Mouse (Mus musculus): ENCODE data around the gene Oprm1. TPM values are rescaled to one million over a fixed set of nuclear protein-coding genes. Genes with fewer than 3 reads are reported as not detected.
"Not testable (repeated sequence)": the region's sequence is repeated elsewhere in the genome, so short reads cannot be mapped to it uniquely, and the experiment has no call there.

Oprm1 gene
- polyA plus RNA-seq, 1 experiment from 2014 or later, result 0.62 TPM

DNA sequence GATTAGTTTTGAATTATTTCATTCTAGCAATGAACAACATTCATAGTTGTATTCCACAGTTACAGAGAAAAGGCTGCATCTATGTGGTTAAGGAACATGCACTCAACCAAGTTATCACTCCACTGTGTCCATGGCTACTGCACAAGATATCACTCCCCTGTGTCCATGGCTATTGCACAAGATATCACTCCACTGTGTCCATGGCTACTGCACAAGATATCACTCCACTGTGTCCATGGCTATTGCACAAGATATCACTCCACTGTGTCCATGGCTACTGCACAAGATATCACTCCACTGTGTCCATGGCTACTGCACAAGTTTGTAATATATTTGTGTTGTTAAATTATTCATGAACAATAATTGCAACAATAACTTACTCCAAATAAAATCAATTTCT lies 245.6 kb downstream of the Oprm1 start:
- not testable (repeated sequence) for ATAC-seq; H3K9me3 ChIP-seq (replicated peaks; ENCODE audit: control insufficient read depth, low read length); H3K27ac ChIP-seq (ENCODE audit: low read depth, low read length); H3K4me1 ChIP-seq (ENCODE audit: control insufficient read depth, insufficient read depth, low read length); H3K4me3 ChIP-seq (ENCODE audit: low read depth, low read length); H3K27me3 ChIP-seq (replicated peaks; ENCODE audit: control insufficient read depth, insufficient read depth, low read length); H3K9ac ChIP-seq (ENCODE audit: low read length); H3K36me3 ChIP-seq (ENCODE audit: control insufficient read depth, insufficient read depth, low read length); DNase-seq (ENCODE audit: low spot score); H3K4me2 ChIP-seq (ENCODE audit: low read length)

GRCm38 (mm10) chr10:7004980-7005538 lies 246.8 kb downstream of the Oprm1 start:
- H3K4me1 ChIP-seq (ENCODE audit: control insufficient read depth, insufficient read depth, low read length), result no peaks in the 10 kb centered on the region
- no peak for ATAC-seq
- H3K9me3 ChIP-seq (replicated peaks; ENCODE audit: control insufficient read depth, low read length), result no peaks in the 10 kb centered on the region
- no peak overlapping the region for H3K9ac ChIP-seq (ENCODE audit: low read length)
- no peak overlapping the region for H3K27ac ChIP-seq (ENCODE audit: low read depth, low read length)
- no peak for DNase-seq (ENCODE audit: low spot score)
- no peak overlapping the region for H3K4me3 ChIP-seq (ENCODE audit: low read depth, low read length)
- WGBS, result 26% methylated on average over 5 of the region's 5 CpGs
- no peaks in the 10 kb centered on the region for H3K36me3 ChIP-seq (ENCODE audit: control insufficient read depth, insufficient read depth, low read length)
- no peak overlapping the region for H3K4me2 ChIP-seq (ENCODE audit: low read length)
- no peaks in the 10 kb centered on the region for H3K27me3 ChIP-seq (replicated peaks; ENCODE audit: control insufficient read depth, insufficient read depth, low read length)

- 85% methylated on average over 8 of the region's 8 CpGs for WGBS
Observed at GRCm38 (mm10) chr10:7010543-7010942, 252.2 kb downstream of the Oprm1 start.

DNA sequence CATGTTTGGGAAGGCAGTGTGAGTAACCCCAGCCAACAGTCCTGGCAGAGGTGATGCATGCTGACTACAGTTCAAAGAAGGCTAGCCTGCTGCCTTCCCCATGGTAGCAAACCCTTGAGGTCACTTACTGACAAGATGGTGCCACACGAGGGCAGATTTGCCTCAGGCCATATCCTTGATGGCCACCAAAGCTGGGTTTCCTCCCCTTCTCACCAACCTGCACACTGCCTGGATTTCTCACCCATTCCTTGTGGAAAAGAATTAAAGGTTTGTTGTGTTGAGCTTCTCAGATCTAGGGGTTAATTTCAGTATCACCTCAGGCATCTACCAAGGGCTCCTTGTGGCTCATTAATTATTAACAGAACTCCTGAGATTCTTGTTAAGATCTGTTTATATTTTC lies 256.9 kb downstream of the Oprm1 start:
- no peak for ATAC-seq
- DNase-seq (ENCODE audit: low spot score), result no peak
- no peak overlapping the region for H3K27ac ChIP-seq (ENCODE audit: low read depth, low read length)
- H3K4me3 ChIP-seq (ENCODE audit: low read depth, low read length), result no peak overlapping the region
- H3K9me3 ChIP-seq (replicated peaks; ENCODE audit: control insufficient read depth, low read length), result no peaks in the 10 kb centered on the region
- no peaks in the 10 kb centered on the region for H3K4me1 ChIP-seq (ENCODE audit: control insufficient read depth, insufficient read depth, low read length)
- H3K9ac ChIP-seq (ENCODE audit: low read length), result no peak overlapping the region
- WGBS, result 46% methylated on average over 1 of the region's 1 CpGs
- no peaks in the 10 kb centered on the region for H3K27me3 ChIP-seq (replicated peaks; ENCODE audit: control insufficient read depth, insufficient read depth, low read length)
- no peak overlapping the region for H3K4me2 ChIP-seq (ENCODE audit: low read length)
- H3K36me3 ChIP-seq (ENCODE audit: control insufficient read depth, insufficient read depth, low read length), result no peaks in the 10 kb centered on the region

More at GRCm38 (mm10) chr10:7010543-7010942, 252.2 kb downstream of the Oprm1 start:
- Histone ChIP-seq H3K9me3 (replicated peaks; ENCODE audit: control insufficient read depth, low read length) (no peaks in the 10 kb centered on the region), H3K4me3 (ENCODE audit: low read depth, low read length) (no peak overlapping the region), H3K27me3 (replicated peaks; ENCODE audit: control insufficient read depth, insufficient read depth, low read length) (no peaks in the 10 kb centered on the region), H3K4me2 (ENCODE audit: low read length) (no peak overlapping the region), H3K27ac (ENCODE audit: low read depth, low read length) (no peak overlapping the region), H3K4me1 (ENCODE audit: control insufficient read depth, insufficient read depth, low read length) (no peaks in the 10 kb centered on the region), H3K36me3 (ENCODE audit: control insufficient read depth, insufficient read depth, low read length) (no peaks in the 10 kb centered on the region), H3K9ac (ENCODE audit: low read length) (no peak overlapping the region)
- DNase-seq (ENCODE audit: low spot score), result no peak
- no peak for ATAC-seq

DNA sequence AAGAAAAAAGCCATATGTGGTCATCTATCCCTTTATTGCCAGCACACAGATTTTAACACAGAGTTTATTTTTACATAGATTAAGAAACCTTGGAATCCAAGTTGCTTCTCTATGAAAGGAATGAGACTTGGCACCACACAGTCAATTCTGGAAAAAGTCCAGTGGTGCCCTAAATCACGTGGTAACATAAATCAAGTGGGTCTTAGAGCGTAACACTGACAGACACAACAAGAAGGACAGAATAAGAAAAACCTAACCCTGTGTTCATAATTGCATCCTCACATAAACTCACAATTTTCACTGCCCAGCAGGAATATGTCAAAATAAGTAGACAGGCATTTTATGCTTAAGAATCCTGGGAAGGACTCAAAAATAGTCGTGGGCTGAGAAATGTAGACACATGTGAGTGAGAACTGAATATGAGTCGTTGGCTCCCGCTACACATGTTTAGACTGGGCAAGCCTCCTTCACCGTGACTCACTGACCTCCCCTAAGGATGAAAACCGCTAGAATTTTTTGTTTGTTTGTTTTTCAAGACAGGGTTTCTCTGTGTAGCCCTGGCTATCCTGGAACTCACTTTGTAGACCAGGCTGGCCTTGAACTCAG lies 261.6 kb downstream of the Oprm1 start:
- Histone ChIP-seq H3K4me2 (ENCODE audit: low read length) (no peak overlapping the region), H3K27ac (ENCODE audit: low read depth, low read length) (no peak overlapping the region), H3K9ac (ENCODE audit: low read length) (no peak overlapping the region), H3K9me3 (replicated peaks; ENCODE audit: control insufficient read depth, low read length) (no peaks in the 10 kb centered on the region), H3K4me1 (ENCODE audit: control insufficient read depth, insufficient read depth, low read length) (no peaks in the 10 kb centered on the region), H3K27me3 (replicated peaks; ENCODE audit: control insufficient read depth, insufficient read depth, low read length) (no peaks in the 10 kb centered on the region), H3K36me3 (ENCODE audit: control insufficient read depth, insufficient read depth, low read length) (no peaks in the 10 kb centered on the region), H3K4me3 (ENCODE audit: low read depth, low read length) (no peak overlapping the region)
- ATAC-seq, result no peak
- DNase-seq (ENCODE audit: low spot score), result no peak
- WGBS, result 81% methylated on average over 7 of the region's 7 CpGs

DNA sequence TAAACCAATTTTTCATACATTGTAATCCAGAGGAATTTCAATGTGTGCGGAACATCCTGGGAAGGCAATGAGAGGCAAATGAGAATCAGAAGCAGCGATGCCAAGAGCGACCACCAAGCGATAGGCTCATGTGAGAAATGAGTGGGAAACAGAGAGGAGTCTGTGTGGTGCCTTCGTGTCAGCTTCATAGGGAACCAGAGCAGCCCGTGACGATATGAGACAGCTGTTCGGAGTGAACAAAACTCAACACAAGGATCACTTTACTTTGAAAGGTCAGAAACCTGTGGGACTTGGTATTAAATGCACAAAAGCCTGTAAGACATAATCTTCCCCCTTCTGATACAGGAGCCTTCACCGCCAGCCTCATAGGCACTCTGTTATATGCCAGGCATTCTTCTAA lies 262.2 kb downstream of the Oprm1 start:
- H3K4me1 ChIP-seq (ENCODE audit: control insufficient read depth, insufficient read depth, low read length), result no peaks in the 10 kb centered on the region
- H3K4me2 ChIP-seq (ENCODE audit: low read length), result no peak overlapping the region
- H3K27me3 ChIP-seq (replicated peaks; ENCODE audit: control insufficient read depth, insufficient read depth, low read length), result no peaks in the 10 kb centered on the region
- no peaks in the 10 kb centered on the region for H3K9me3 ChIP-seq (replicated peaks; ENCODE audit: control insufficient read depth, low read length)
- DNase-seq (ENCODE audit: low spot score) (no peak), ATAC-seq (no peak)
- no peak overlapping the region for H3K4me3 ChIP-seq (ENCODE audit: low read depth, low read length)
- H3K36me3 ChIP-seq (ENCODE audit: control insufficient read depth, insufficient read depth, low read length), result no peaks in the 10 kb centered on the region
- H3K27ac ChIP-seq (ENCODE audit: low read depth, low read length), result no peak overlapping the region
- H3K9ac ChIP-seq (ENCODE audit: low read length), result no peak overlapping the region
- 94% methylated on average over 9 of the region's 9 CpGs for WGBS

GRCm38 (mm10) chr10:7025028-7025427 lies 266.7 kb downstream of the Oprm1 start:
- Histone ChIP-seq H3K27me3 (replicated peaks; ENCODE audit: control insufficient read depth, insufficient read depth, low read length) (no peaks in the 10 kb centered on the region), H3K9ac (ENCODE audit: low read length) (no peak overlapping the region), H3K27ac (ENCODE audit: low read depth, low read length) (no peak overlapping the region), H3K4me1 (ENCODE audit: control insufficient read depth, insufficient read depth, low read length) (no peaks in the 10 kb centered on the region), H3K9me3 (replicated peaks; ENCODE audit: control insufficient read depth, low read length) (no peaks in the 10 kb centered on the region), H3K36me3 (ENCODE audit: control insufficient read depth, insufficient read depth, low read length) (no peaks in the 10 kb centered on the region), H3K4me2 (ENCODE audit: low read length) (no peak overlapping the region), H3K4me3 (ENCODE audit: low read depth, low read length) (no peak overlapping the region)
- no peak for ATAC-seq
- WGBS, result 72% methylated on average over 1 of the region's 1 CpGs
- DNase-seq (ENCODE audit: low spot score), result no peak

DNA sequence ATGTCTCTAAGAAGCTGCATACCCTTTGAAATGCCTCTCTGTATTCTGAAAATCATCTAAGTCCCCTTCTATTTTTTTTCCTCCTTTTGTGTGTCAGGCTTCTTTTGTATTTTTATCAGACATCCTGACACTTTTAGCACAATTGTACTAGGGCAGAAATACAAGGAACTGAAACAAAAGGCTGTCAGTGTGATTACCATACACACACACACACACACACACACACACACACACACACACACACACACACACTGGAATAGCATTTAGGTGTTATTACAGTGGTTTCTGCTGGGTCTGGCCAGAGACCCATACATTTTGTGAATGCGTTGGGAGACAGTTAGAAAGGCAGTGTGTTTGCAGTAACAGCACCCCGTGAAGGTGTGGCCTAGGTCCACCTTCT lies 275.2 kb downstream of the Oprm1 start:
- no peaks in the 10 kb centered on the region for H3K9me3 ChIP-seq (replicated peaks; ENCODE audit: control insufficient read depth, low read length)
- H3K4me1 ChIP-seq (ENCODE audit: control insufficient read depth, insufficient read depth, low read length), result no peaks in the 10 kb centered on the region
- DNase-seq (ENCODE audit: low spot score) (no peak), ATAC-seq (no peak)
- WGBS, result 93% methylated on average over 2 of the region's 2 CpGs
- no peak overlapping the region for H3K4me3 ChIP-seq (ENCODE audit: low read depth, low read length)
- H3K4me2 ChIP-seq (ENCODE audit: low read length), result no peak overlapping the region
- H3K27me3 ChIP-seq (replicated peaks; ENCODE audit: control insufficient read depth, insufficient read depth, low read length), result no peaks in the 10 kb centered on the region
- H3K9ac ChIP-seq (ENCODE audit: low read length), result no peak overlapping the region
- no peaks in the 10 kb centered on the region for H3K36me3 ChIP-seq (ENCODE audit: control insufficient read depth, insufficient read depth, low read length)
- no peak overlapping the region for H3K27ac ChIP-seq (ENCODE audit: low read depth, low read length)

- 56% methylated on average over 12 of the region's 12 CpGs for WGBS
- ATAC-seq, result peak; percentile 61; the same call in 1 of the 2 replicates
- H3K4me2 ChIP-seq (ENCODE audit: low read length), result no peak overlapping the region
- H3K4me3 ChIP-seq (ENCODE audit: low read depth, low read length), result no peak overlapping the region
- H3K9ac ChIP-seq (ENCODE audit: low read length), result no peak overlapping the region
- no peaks in the 10 kb centered on the region for H3K36me3 ChIP-seq (ENCODE audit: control insufficient read depth, insufficient read depth, low read length)
- H3K27me3 ChIP-seq (replicated peaks; ENCODE audit: control insufficient read depth, insufficient read depth, low read length), result no peaks in the 10 kb centered on the region
- H3K4me1 ChIP-seq (ENCODE audit: control insufficient read depth, insufficient read depth, low read length), result no peaks in the 10 kb centered on the region
- no peak overlapping the region for H3K27ac ChIP-seq (ENCODE audit: low read depth, low read length)
- H3K9me3 ChIP-seq (replicated peaks; ENCODE audit: control insufficient read depth, low read length), result no peaks in the 10 kb centered on the region
- no peak for DNase-seq (ENCODE audit: low spot score)
Observed at GRCm38 (mm10) chr10:7035547-7035946, 277.2 kb downstream of the Oprm1 start.
